Mouse (Mus musculus): ENCODE measurements around the gene Fpr3. TPM values are rescaled to one million over a fixed set of nuclear protein-coding genes. Genes with fewer than 3 reads are reported as not detected.
"Not testable (repeated sequence)": the region's sequence is repeated elsewhere in the genome, so short reads cannot be mapped to it uniquely, and the experiment has no call there.

The Fpr3 gene
- polyA plus RNA-seq, 1 experiment, result not detected

- 20% methylated on average over 51 of the region's 51 CpGs for WGBS
- Histone ChIP-seq H3K27ac (ENCODE audit: insufficient read depth, low read depth, low read length) (peak overlapping the region; percentile 74), H3K4me3 (ENCODE audit: insufficient read depth, low read depth, low read length) (peak overlapping the region; percentile 83), H3K4me1 (ENCODE audit: control insufficient read depth, insufficient read depth, low read length) (no peaks in the 10 kb centered on the region)
- no peak for TF ChIP-seq CTCF (IDR thresholded peaks at IDR 0.05; ENCODE audit: insufficient read depth, low read depth, low read length)
- TF ChIP-seq POLR2A (IDR thresholded peaks at IDR 0.05; ENCODE audit: insufficient read depth, low read depth, low read length), result peak; percentile 74
Observed at GRCm38 (mm10) chr17:17909636-17910421, 22.2 kb downstream of the Fpr3 start.

GRCm38 (mm10) chr17:17912618-17913017, 25.0 kb downstream of the Fpr3 start:
- not testable (repeated sequence) for H3K4me1 ChIP-seq (ENCODE audit: control insufficient read depth, insufficient read depth, low read length); H3K4me3 ChIP-seq (ENCODE audit: insufficient read depth, low read depth, low read length); H3K27ac ChIP-seq (ENCODE audit: insufficient read depth, low read depth, low read length)
- 89% methylated on average over 8 of the region's 8 CpGs for WGBS

GRCm38 (mm10) chr17:17917376-17917775, 29.7 kb downstream of the Fpr3 start:
- WGBS, result 93% methylated on average over 1 of the region's 1 CpGs
- TF ChIP-seq CTCF (IDR thresholded peaks at IDR 0.05; ENCODE audit: insufficient read depth, low read depth, low read length) (no peak), POLR2A (IDR thresholded peaks at IDR 0.05; ENCODE audit: insufficient read depth, low read depth, low read length) (no peak)
- Histone ChIP-seq H3K4me3 (ENCODE audit: insufficient read depth, low read depth, low read length) (no peak overlapping the region), H3K4me1 (ENCODE audit: control insufficient read depth, insufficient read depth, low read length) (no peaks in the 10 kb centered on the region), H3K27ac (ENCODE audit: insufficient read depth, low read depth, low read length) (no peak overlapping the region)

- Histone ChIP-seq H3K4me3 (ENCODE audit: insufficient read depth, low read depth, low read length) (no peak overlapping the region), H3K4me1 (ENCODE audit: control insufficient read depth, insufficient read depth, low read length) (no peaks in the 10 kb centered on the region), H3K27ac (ENCODE audit: insufficient read depth, low read depth, low read length) (no peak overlapping the region)
- no peak for TF ChIP-seq CTCF (IDR thresholded peaks at IDR 0.05; ENCODE audit: insufficient read depth, low read depth, low read length)
- TF ChIP-seq POLR2A (IDR thresholded peaks at IDR 0.05; ENCODE audit: insufficient read depth, low read depth, low read length), result no peak
Observed at GRCm38 (mm10) chr17:17917782-17918181, 30.1 kb downstream of the Fpr3 start.

DNA sequence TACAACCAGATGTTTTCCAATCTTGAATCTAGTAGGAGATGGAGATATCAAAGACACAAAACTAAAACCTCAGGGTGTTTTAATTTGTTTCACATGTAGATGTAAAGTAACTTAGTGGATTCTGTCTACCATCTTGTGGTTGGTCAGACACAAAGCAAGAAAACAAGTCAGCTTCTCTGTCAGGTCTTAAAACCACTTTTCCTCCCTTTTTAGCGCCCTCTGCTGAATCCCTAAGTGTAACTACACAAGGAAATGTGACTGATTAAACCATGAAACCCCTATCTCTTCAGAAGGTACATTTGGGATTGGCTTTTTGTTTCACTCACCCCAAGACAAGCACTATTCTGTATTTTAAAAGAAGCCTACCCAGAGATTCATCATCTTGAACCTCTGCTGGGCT, 85.8 kb downstream of the Fpr3 start:
- H3K4me1 ChIP-seq (ENCODE audit: control insufficient read depth, insufficient read depth, low read length), result no peaks in the 10 kb centered on the region
- WGBS, result 24% methylated on average over 1 of the region's 1 CpGs
- no peak overlapping the region for H3K4me3 ChIP-seq (ENCODE audit: insufficient read depth, low read depth, low read length)
- no peak overlapping the region for H3K27ac ChIP-seq (ENCODE audit: insufficient read depth, low read depth, low read length)
- TF ChIP-seq CTCF (IDR thresholded peaks at IDR 0.05; ENCODE audit: insufficient read depth, low read depth, low read length) (no peak), POLR2A (IDR thresholded peaks at IDR 0.05; ENCODE audit: insufficient read depth, low read depth, low read length) (no peak)

DNA sequence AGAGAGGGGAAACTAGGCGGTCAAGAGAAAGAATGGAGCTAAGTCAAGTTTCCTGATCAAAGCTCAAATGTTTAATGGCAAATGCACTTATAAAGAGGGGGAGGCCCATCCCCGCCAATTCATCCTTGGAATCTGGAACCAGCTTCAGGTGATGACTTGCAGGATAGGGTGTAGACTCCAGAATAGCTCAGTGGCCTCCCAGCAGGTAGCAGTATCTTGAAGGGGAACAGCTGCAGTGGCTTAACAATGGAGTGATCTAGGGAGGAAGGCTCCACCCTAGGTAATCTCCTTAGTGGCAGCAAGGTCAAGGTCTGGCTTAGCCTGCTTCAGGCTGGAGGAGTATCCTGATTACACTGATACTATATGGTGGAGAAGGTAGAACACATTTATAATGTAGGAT, 93.6 kb downstream of the Fpr3 start:
- not testable (repeated sequence) for H3K4me3 ChIP-seq (ENCODE audit: insufficient read depth, low read depth, low read length); H3K27ac ChIP-seq (ENCODE audit: insufficient read depth, low read depth, low read length); H3K4me1 ChIP-seq (ENCODE audit: control insufficient read depth, insufficient read depth, low read length)
- WGBS, result 73% methylated on average over 2 of the region's 2 CpGs

DNA sequence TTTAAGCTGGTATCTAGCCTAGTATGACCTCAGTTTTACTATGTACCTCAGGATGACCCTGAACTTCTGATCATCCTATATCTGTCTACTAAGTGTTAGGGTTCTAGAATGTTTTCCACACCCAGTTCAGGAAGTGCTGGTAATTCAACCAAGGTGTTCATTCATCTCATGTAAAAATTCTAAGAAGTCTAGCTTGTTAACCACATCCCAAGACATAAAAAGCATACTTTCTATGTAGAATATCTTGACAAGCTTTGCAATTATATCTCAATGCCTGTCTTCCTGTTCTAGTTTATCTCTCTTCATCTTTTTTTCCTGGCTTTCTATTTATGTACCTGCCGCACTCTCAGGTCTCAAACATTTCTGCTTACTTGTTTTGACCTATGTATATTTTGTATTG, 117.1 kb downstream of the Fpr3 start:
- no peak for TF ChIP-seq CTCF (IDR thresholded peaks at IDR 0.05; ENCODE audit: insufficient read depth, low read depth, low read length)
- TF ChIP-seq POLR2A (IDR thresholded peaks at IDR 0.05; ENCODE audit: insufficient read depth, low read depth, low read length), result no peak
- no peaks in the 10 kb centered on the region for H3K4me1 ChIP-seq (ENCODE audit: control insufficient read depth, insufficient read depth, low read length)
- no peak overlapping the region for H3K4me3 ChIP-seq (ENCODE audit: insufficient read depth, low read depth, low read length)
- no peak overlapping the region for H3K27ac ChIP-seq (ENCODE audit: insufficient read depth, low read depth, low read length)
- 98% methylated on average over 1 of the region's 1 CpGs for WGBS

Other genes with a start within 250 kb of the Fpr3 start
- not detected in 2 replicates for gene Vmn2r90, start 184.1 kb upstream of the Fpr3 start, polyA plus RNA-seq (2012; ENCODE audit: insufficient read depth, insufficient read length, low replicate concordance, missing spikeins)
- not detected in 2 replicates for gene Spaca6, start 60.7 kb upstream of the Fpr3 start, polyA plus RNA-seq (2012; ENCODE audit: insufficient read depth, insufficient read length, low replicate concordance, missing spikeins)
- not detected in 2 replicates for gene Has1, start 32.6 kb upstream of the Fpr3 start, polyA plus RNA-seq (2012; ENCODE audit: insufficient read depth, insufficient read length, low replicate concordance, missing spikeins)
- gene Fpr1, start 3.9 kb upstream of the Fpr3 start, polyA plus RNA-seq (2012; ENCODE audit: insufficient read depth, insufficient read length, low replicate concordance, missing spikeins), result not detected in 2 replicates
- gene Fpr2, start within 50 bp of the Fpr3 start, polyA plus RNA-seq (2012; ENCODE audit: insufficient read depth, insufficient read length, low replicate concordance, missing spikeins), result not detected in 2 replicates
- not detected in 2 replicates for gene Fpr-rs4, start 133.9 kb downstream of the Fpr3 start, polyA plus RNA-seq (2012; ENCODE audit: insufficient read depth, insufficient read length, low replicate concordance, missing spikeins)
- gene Vmn2r124, start 161.6 kb downstream of the Fpr3 start, polyA plus RNA-seq (2012; ENCODE audit: insufficient read depth, insufficient read length, low replicate concordance, missing spikeins), result not detected in 2 replicates
- not detected in 2 replicates for gene Vmn2r91, start 197.2 kb downstream of the Fpr3 start, polyA plus RNA-seq (2012; ENCODE audit: insufficient read depth, insufficient read length, low replicate concordance, missing spikeins)